Mouse (Mus musculus): Measurements from ENCODE around the gene Ntn1. TPM values are rescaled to one million over a fixed set of nuclear protein-coding genes. Genes with fewer than 3 reads are reported as not detected.

The Ntn1 gene
- polyA plus RNA-seq, 1 experiment = 15.6 TPM

DNA sequence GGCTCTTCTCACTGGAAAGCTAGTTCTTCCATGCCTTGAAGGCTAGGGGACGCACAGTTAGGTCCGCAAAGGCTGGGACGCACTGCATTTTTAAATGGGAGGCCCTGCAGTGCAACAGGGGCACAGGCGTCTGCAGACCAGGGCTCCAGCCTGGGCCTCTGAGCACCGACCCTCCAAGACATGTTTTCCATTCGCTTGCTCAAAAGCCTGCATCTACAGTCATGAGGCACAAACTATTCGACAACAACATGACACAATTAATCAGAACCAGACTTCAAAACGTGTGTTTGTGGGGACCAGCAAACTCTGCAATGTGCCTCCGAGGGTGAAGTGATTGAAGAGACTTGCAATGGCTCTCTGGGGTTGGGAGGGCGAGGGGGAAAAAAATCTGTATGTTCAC lies 17.1 kb downstream of the Ntn1 start:
- H3K36me3 ChIP-seq (ENCODE audit: control insufficient read depth, insufficient read depth) = no peaks in the 10 kb centered on the region
- peaks cover 4% of the 10 kb centered on the region for H3K79me2 ChIP-seq (ENCODE audit: control insufficient read depth, insufficient read depth)
- H3ac ChIP-seq (ENCODE audit: control insufficient read depth, insufficient read length) = no peak overlapping the region
- H3K4me2 ChIP-seq (ENCODE audit: low read depth) = no peak overlapping the region
- TF ChIP-seq E2F4 (IDR thresholded peaks at IDR 0.05; ENCODE audit: insufficient read depth) = no peak
- no peak for TF ChIP-seq MYOD1 (IDR thresholded peaks at IDR 0.05; ENCODE audit: control insufficient read depth in 1 of 3, insufficient read length in 2 of 3, low read depth in 2 of 3)
- no peak for TF ChIP-seq TCF3 (IDR thresholded peaks at IDR 0.05; ENCODE audit: insufficient read length, low read depth)
- no peak for TF ChIP-seq TCF12 (IDR thresholded peaks at IDR 0.05; ENCODE audit: insufficient read depth, poor library complexity, severe bottlenecking)
- no peak for TF ChIP-seq MAX (IDR thresholded peaks at IDR 0.05; ENCODE audit: low read depth)
- TF ChIP-seq POLR2A (IDR thresholded peaks at IDR 0.05; ENCODE audit: insufficient read length, low read depth) = no peak
- no peak for TF ChIP-seq POLR2AphosphoS2 (IDR thresholded peaks at IDR 0.05; ENCODE audit: insufficient read length, low read depth)
- TF ChIP-seq SRF (IDR thresholded peaks at IDR 0.05; ENCODE audit: control insufficient read depth, insufficient read length, low read depth) = no peak
- TF ChIP-seq MYOG (IDR thresholded peaks at IDR 0.05; ENCODE audit: control insufficient read depth in 1 of 3, insufficient read depth in 1 of 3, insufficient read length in 2 of 3, low read depth in 2 of 3) = no peak
- no peaks in the 10 kb centered on the region for H3K27me3 ChIP-seq (ENCODE audit: control insufficient read depth, insufficient read depth, insufficient read length)
- H3K4me3 ChIP-seq = no peak overlapping the region

DNA sequence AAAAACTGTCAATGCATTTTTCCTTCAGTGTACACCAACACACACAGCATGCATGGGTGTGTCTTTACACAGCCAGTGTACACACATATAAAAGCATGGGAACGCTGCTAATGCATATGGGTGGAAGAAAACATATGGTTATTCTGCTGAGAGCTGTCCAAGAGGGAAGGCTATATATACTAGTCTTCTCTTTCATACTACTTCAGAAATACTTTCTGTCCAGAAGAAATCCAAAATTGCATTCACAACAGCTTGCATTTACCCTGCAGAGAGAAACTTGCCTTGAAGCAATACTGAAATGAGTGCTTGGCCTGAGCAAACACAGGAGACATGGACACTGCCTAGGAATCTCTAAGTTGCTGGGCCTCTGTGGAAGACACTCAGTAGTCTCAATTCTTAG lies 18.8 kb downstream of the Ntn1 start:
- Histone ChIP-seq H3ac (ENCODE audit: control insufficient read depth, insufficient read length) (no peak overlapping the region), H3K36me3 (ENCODE audit: control insufficient read depth, insufficient read depth) (no peaks in the 10 kb centered on the region)

DNA sequence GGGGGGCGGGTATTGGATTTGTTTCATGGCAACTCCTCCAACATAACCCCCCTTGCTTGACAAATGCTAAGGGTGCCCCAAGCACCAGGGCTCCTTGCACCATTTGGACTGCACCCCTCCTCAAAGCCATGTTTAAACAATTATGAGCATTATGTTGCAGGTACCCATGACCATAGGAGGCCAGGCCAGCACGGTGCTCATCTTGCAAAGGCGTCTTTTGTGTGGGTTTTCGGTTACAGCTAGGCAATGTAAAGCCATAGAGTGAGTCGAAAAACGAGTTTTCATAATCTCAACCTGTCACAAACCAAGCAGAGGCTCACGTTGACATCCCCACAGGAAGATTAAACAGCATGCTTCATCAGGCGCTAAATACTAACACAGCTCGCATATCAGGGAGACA lies 19.3 kb downstream of the Ntn1 start:
- H3ac ChIP-seq (ENCODE audit: control insufficient read depth, insufficient read length) = no peak overlapping the region
- H3K79me2 ChIP-seq (ENCODE audit: control insufficient read depth, insufficient read depth) = peaks cover 4% of the 10 kb centered on the region
- H3K36me3 ChIP-seq (ENCODE audit: control insufficient read depth, insufficient read depth) = no peaks in the 10 kb centered on the region
- H3K4me2 ChIP-seq (ENCODE audit: low read depth) = no peak overlapping the region
- TF ChIP-seq SRF (IDR thresholded peaks at IDR 0.05; ENCODE audit: control insufficient read depth, insufficient read length, low read depth) = no peak
- TF ChIP-seq TCF12 (IDR thresholded peaks at IDR 0.05; ENCODE audit: insufficient read depth, poor library complexity, severe bottlenecking) = no peak
- no peak for TF ChIP-seq TCF3 (IDR thresholded peaks at IDR 0.05; ENCODE audit: insufficient read length, low read depth)
- TF ChIP-seq REST (IDR thresholded peaks at IDR 0.05; ENCODE audit: insufficient read depth, insufficient read length) = no peak
- no peak for TF ChIP-seq POLR2AphosphoS2 (IDR thresholded peaks at IDR 0.05; ENCODE audit: insufficient read length, low read depth)
- TF ChIP-seq MYOG (IDR thresholded peaks at IDR 0.05; ENCODE audit: control insufficient read depth in 1 of 3, insufficient read depth in 1 of 3, insufficient read length in 2 of 3, low read depth in 2 of 3) = no peak
- TF ChIP-seq E2F4 (IDR thresholded peaks at IDR 0.05; ENCODE audit: insufficient read depth) = no peak
- no peak for TF ChIP-seq MYOD1 (IDR thresholded peaks at IDR 0.05; ENCODE audit: control insufficient read depth in 1 of 3, insufficient read length in 2 of 3, low read depth in 2 of 3)
- TF ChIP-seq CEBPB (IDR thresholded peaks at IDR 0.05; ENCODE audit: insufficient read depth, poor library complexity, severe bottlenecking) = no peak
- TF ChIP-seq POLR2A (IDR thresholded peaks at IDR 0.05; ENCODE audit: insufficient read length, low read depth) = no peak
- no peaks in the 10 kb centered on the region for H3K27me3 ChIP-seq (ENCODE audit: control insufficient read depth, insufficient read depth, insufficient read length)
- H3K4me3 ChIP-seq = no peak overlapping the region

More for the DNA sequence above, 18.8 kb downstream of the Ntn1 start:
- no peak overlapping the region for H3K4me2 ChIP-seq (ENCODE audit: low read depth)
- H3K27me3 ChIP-seq (ENCODE audit: control insufficient read depth, insufficient read depth, insufficient read length) = no peaks in the 10 kb centered on the region
- H3K79me2 ChIP-seq (ENCODE audit: control insufficient read depth, insufficient read depth) = peaks cover 4% of the 10 kb centered on the region
- TF ChIP-seq TCF12 (IDR thresholded peaks at IDR 0.05; ENCODE audit: insufficient read depth, poor library complexity, severe bottlenecking) (no peak), MYOG (IDR thresholded peaks at IDR 0.05; ENCODE audit: control insufficient read depth in 1 of 3, insufficient read depth in 1 of 3, insufficient read length in 2 of 3, low read depth in 2 of 3) (no peak), TCF3 (IDR thresholded peaks at IDR 0.05; ENCODE audit: insufficient read length, low read depth) (no peak)
- H3K4me3 ChIP-seq = no peak overlapping the region

DNA sequence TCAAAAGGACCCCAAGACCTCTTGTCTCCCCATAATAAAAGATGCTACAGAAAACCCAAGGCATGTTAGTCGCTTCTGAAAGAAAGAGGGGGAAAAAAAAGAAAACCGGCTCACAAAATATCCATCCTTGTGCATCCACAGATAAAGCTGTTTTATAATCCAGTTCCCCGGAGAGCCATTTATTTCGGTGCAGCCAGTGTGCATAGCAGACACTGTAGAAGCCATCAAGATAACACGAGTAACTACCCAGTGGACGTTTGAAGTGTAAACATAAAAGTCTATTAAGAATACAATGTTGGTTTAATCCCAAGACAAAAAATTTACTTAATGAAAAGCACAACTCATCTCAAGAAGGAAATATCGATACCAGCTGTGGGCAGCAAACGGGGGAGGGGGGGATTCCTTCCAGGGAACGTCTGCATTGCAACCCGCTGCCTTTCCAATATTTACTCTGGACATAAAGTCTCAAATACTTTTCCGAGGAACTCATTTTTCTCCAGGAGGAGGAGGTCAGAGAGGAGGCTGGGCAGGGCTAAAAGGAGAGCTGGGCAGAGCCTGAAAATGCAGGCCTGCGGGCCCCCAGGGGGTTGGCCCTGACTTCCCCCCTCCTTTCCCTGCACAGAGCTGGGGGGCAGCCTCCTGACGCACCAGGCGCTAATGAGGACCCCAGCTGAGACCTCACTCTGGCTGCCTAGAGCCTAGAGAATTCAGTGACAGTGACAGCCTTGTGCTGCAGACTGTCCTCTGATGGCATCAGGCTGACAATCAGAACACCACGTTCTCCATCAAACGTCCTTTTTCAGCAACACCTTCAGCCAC lies 21.5 kb downstream of the Ntn1 start:
- H3K79me2 ChIP-seq (ENCODE audit: control insufficient read depth, insufficient read depth) = peaks cover 4% of the 10 kb centered on the region
- H3K4me2 ChIP-seq (ENCODE audit: low read depth) = no peak overlapping the region
- no peak overlapping the region for H3ac ChIP-seq (ENCODE audit: control insufficient read depth, insufficient read length)
- TF ChIP-seq MYOD1 (IDR thresholded peaks at IDR 0.05; ENCODE audit: control insufficient read depth in 1 of 3, insufficient read length in 2 of 3, low read depth in 2 of 3) = no peak
- TF ChIP-seq TCF3 (IDR thresholded peaks at IDR 0.05; ENCODE audit: insufficient read length, low read depth) = no peak
- TF ChIP-seq POLR2AphosphoS2 (IDR thresholded peaks at IDR 0.05; ENCODE audit: insufficient read length, low read depth) = no peak
- no peak for TF ChIP-seq CEBPB (IDR thresholded peaks at IDR 0.05; ENCODE audit: insufficient read depth, poor library complexity, severe bottlenecking)
- H3K36me3 ChIP-seq (ENCODE audit: control insufficient read depth, insufficient read depth) = no peaks in the 10 kb centered on the region
- H3K27me3 ChIP-seq (ENCODE audit: control insufficient read depth, insufficient read depth, insufficient read length) = no peaks in the 10 kb centered on the region
- no peak overlapping the region for H3K4me3 ChIP-seq

DNA sequence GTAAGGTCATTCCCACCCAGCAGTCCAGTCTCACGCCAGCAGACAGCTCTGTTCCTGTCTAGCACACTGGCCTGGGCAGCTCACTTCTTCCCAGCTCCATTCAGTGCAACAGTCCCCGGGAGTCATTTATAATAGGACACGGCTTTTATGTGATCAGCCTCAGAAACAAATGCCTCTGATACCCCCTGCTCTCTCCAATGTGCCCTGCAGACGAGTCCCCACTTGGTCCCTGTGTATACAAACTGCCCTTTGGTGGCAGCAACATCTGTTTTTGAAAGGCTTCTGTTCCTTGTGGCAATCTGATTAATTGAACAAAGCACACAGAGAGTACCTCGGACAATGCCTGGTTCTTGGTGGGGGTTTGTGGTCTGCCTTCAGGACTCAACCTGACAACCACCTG lies 22.2 kb downstream of the Ntn1 start:
- no peak overlapping the region for H3K4me2 ChIP-seq (ENCODE audit: low read depth)
- no peaks in the 10 kb centered on the region for H3K27me3 ChIP-seq (ENCODE audit: control insufficient read depth, insufficient read depth, insufficient read length)

More for the DNA sequence above, 22.2 kb downstream of the Ntn1 start:
- Histone ChIP-seq H3K4me3 (no peak overlapping the region), H3K36me3 (ENCODE audit: control insufficient read depth, insufficient read depth) (no peaks in the 10 kb centered on the region), H3ac (ENCODE audit: control insufficient read depth, insufficient read length) (no peak overlapping the region), H3K79me2 (ENCODE audit: control insufficient read depth, insufficient read depth) (peaks cover 4% of the 10 kb centered on the region)
- no peak for TF ChIP-seq TCF3 (IDR thresholded peaks at IDR 0.05; ENCODE audit: insufficient read length, low read depth)
- TF ChIP-seq MYOD1 (IDR thresholded peaks at IDR 0.05; ENCODE audit: control insufficient read depth in 1 of 3, insufficient read length in 2 of 3, low read depth in 2 of 3) = no peak
- TF ChIP-seq USF1 (IDR thresholded peaks at IDR 0.05; ENCODE audit: low read depth) = no peak
- no peak for TF ChIP-seq POLR2A (IDR thresholded peaks at IDR 0.05; ENCODE audit: insufficient read length, low read depth)
- no peak for TF ChIP-seq SRF (IDR thresholded peaks at IDR 0.05; ENCODE audit: control insufficient read depth, insufficient read length, low read depth)
- no peak for TF ChIP-seq MAX (IDR thresholded peaks at IDR 0.05; ENCODE audit: low read depth)
- no peak for TF ChIP-seq E2F4 (IDR thresholded peaks at IDR 0.05; ENCODE audit: insufficient read depth)
- no peak for TF ChIP-seq TCF12 (IDR thresholded peaks at IDR 0.05; ENCODE audit: insufficient read depth, poor library complexity, severe bottlenecking)
- no peak for TF ChIP-seq POLR2AphosphoS2 (IDR thresholded peaks at IDR 0.05; ENCODE audit: insufficient read length, low read depth)
- TF ChIP-seq MYOG (IDR thresholded peaks at IDR 0.05; ENCODE audit: control insufficient read depth in 1 of 3, insufficient read depth in 1 of 3, insufficient read length in 2 of 3, low read depth in 2 of 3) = no peak
- no peak for TF ChIP-seq REST (IDR thresholded peaks at IDR 0.05; ENCODE audit: insufficient read depth, insufficient read length)
- no peak for TF ChIP-seq CEBPB (IDR thresholded peaks at IDR 0.05; ENCODE audit: insufficient read depth, poor library complexity, severe bottlenecking)

Data from myocyte (in vitro differentiated cells).